Mouse (Mus musculus) bone marrow, adult 2 months (tissue): ENCODE data around the gene Tbxas1. TPM values are rescaled to one million over a fixed set of nuclear protein-coding genes. Genes with fewer than 3 reads are reported as not detected.

Experiments used
- H3K27ac ChIP-seq: fragments of 200-500 bp; 2 replicates; pipeline ENCODE4 v1.5.1; 2012; ENCODE audit warnings: low read depth, mild to moderate bottlenecking, control low read depth, inconsistent platforms, low read length; ENCODE audit not compliant: control insufficient read depth, poor library complexity, insufficient read depth
- H3K4me1 ChIP-seq: fragments of 200-500 bp; 2 replicates; pipeline ENCODE4 v1.6.1; 2011; ENCODE audit warnings: low read length; ENCODE audit not compliant: control insufficient read depth, insufficient read depth
- H3K4me3 ChIP-seq: fragments of 200-500 bp; replicated peaks from 2 replicates; pipeline ENCODE3; 2011; ENCODE audit warnings: mild to moderate bottlenecking, low read depth, low read length, control low read depth; ENCODE audit not compliant: control insufficient read depth
- CTCF ChIP-seq: fragments of 200-500 bp; IDR thresholded peaks from 2 replicates; pipeline ENCODE4 v1.5.1; 2011; ENCODE audit warnings: low read length, control low read depth; ENCODE audit not compliant: control insufficient read depth, insufficient read depth
- POLR2A ChIP-seq: fragments of 200-500 bp; IDR thresholded peaks from 2 replicates; pipeline ENCODE4 v1.6.1; 2011; ENCODE audit warnings: low read depth, mild to moderate bottlenecking, control low read depth, low read length, borderline replicate concordance; ENCODE audit not compliant: control insufficient read depth
- WGBS: fragments of 180-500 bp; shearing (Covaris S2); methylation state at CpG from one replicate; pipeline ENCODE4 v1.1.7; 2018; 5-methylcytosine and 5-hydroxymethylcytosine counted together
- polyA plus RNA-seq: library from polyadenylated mRNA; stranded (reverse); fragments of >200 nt; gene quantifications from 2 replicates; pipeline ENCODE4 v1.2.4, GENCODE M21; 2011; ENCODE audit warnings: low replicate concordance; ENCODE audit not compliant: missing spikeins, insufficient read depth, insufficient read length

Gene Tbxas1
- polyA plus RNA-seq, 1 experiment, result 59.7 TPM

GRCm38 (mm10) chr6:38835217-38835616 is 40.0 kb upstream of the Tbxas1 start:
- H3K4me1 ChIP-seq, result peaks cover 4% of the 10 kb centered on the region; the same call in 1 of the 2 replicates
- no peak overlapping the region for H3K4me3 ChIP-seq

DNA sequence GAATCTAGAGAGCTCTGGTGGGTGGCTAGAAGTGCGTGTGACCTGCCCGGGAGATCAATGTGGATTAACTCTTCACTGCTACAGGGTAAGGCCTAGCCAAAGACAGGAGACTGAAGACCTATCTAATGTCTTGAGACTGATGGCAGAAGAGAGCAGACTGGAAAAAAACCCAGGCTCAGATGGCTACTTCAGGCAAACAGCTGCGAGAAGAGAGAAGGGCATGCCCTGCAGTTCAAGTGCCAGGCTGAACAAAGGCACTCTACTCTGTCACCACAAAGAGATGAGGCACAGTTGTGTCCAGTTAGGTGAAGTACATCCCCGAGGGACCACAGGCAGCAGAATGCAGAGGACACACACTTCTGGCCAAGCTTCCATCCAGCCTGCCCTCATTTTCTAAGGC is 37.1 kb upstream of the Tbxas1 start:
- TF ChIP-seq POLR2A, result no peak
- TF ChIP-seq CTCF, result no peak
- Histone ChIP-seq H3K27ac (no peak overlapping the region), H3K4me3 (no peak overlapping the region), H3K4me1 (peaks cover 4% of the 10 kb centered on the region)
- WGBS, result 89% methylated on average over 4 of the region's 4 CpGs

More at GRCm38 (mm10) chr6:38835217-38835616, 40.0 kb upstream of the Tbxas1 start:
- TF ChIP-seq POLR2A (no peak), CTCF (no peak)
- WGBS, result 46% methylated on average over 1 of the region's 1 CpGs
- H3K27ac ChIP-seq, result no peak overlapping the region

DNA sequence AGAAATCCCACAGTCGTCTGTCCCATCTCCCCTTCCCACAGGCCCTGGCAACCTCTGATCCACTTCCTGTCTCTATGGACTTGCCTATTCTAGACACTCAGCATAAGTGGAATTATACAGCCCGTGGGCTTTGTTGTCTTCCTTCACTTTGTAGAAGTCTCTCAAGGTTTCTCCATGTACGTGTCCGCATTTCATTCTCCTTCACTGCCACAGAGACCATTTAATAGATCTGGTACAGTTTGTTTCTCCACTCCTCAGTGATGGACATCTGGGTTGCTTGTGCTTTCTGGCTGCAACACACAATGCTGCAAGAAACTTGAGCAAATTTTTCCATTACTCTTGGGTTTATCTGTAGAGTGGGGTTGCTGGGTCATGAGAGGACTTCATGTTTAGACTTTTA is 35.3 kb upstream of the Tbxas1 start:
- Histone ChIP-seq H3K4me3 (no peak overlapping the region), H3K27ac (no peak overlapping the region), H3K4me1 (peaks cover 2% of the 10 kb centered on the region; the same call in 1 of the 2 replicates)
- 85% methylated on average over 4 of the region's 4 CpGs for WGBS
- TF ChIP-seq POLR2A (no peak), CTCF (no peak)

GRCm38 (mm10) chr6:38840380-38840779 is 34.8 kb upstream of the Tbxas1 start:
- Histone ChIP-seq H3K4me1 (peaks cover 2% of the 10 kb centered on the region; the same call in 1 of the 2 replicates), H3K27ac (no peak overlapping the region), H3K4me3 (no peak overlapping the region)
- 91% methylated on average over 2 of the region's 2 CpGs for WGBS
- TF ChIP-seq POLR2A, result no peak

DNA sequence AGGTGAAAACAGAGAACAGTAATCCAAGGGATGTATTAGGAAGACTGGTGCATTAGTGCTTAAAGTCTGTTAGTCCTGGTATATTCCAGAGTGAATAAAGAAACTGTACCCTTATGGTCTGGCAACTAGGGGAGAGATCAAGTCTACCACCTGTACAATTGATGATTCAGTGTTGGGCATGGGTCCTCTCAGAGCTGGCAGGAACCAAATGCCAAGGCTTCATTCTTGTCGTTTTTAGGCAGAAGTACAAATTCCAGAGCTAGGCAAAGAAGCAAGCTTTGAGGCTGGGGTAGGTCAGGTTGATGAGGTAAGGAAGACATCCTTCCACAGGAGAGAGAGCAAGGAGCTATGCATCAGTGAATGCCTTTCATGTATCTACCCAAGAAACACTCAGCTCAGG is 34.4 kb upstream of the Tbxas1 start:
- 74% methylated on average over 1 of the region's 1 CpGs for WGBS
- H3K4me1 ChIP-seq, result peaks cover 2% of the 10 kb centered on the region; the same call in 1 of the 2 replicates
- H3K27ac ChIP-seq, result no peak overlapping the region
- H3K4me3 ChIP-seq, result no peak overlapping the region
- TF ChIP-seq CTCF, result no peak
- no peak for TF ChIP-seq POLR2A

DNA sequence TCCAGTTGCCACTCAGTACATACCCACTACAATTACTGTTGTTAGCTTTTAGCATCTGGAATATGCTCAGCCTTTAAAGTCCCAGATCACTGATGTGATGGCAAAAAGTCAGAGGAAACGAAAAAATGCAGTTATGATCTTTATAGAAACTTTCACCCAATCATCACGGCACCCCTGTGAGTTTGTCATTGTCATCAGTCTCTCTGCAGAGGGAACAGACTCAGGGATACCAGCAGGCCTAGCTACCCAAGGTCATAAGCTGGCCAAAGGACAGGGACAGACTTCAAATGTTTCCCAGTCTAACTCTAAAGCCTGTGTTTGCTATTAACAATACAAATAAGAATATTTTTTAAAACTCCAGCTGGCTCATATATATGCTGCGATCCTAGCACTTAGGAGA is 33.7 kb upstream of the Tbxas1 start:
- Histone ChIP-seq H3K27ac (no peak overlapping the region), H3K4me3 (no peak overlapping the region), H3K4me1 (peaks cover 2% of the 10 kb centered on the region; the same call in 1 of the 2 replicates)
- TF ChIP-seq POLR2A (no peak), CTCF (no peak)
- 85% methylated on average over 3 of the region's 3 CpGs for WGBS

DNA sequence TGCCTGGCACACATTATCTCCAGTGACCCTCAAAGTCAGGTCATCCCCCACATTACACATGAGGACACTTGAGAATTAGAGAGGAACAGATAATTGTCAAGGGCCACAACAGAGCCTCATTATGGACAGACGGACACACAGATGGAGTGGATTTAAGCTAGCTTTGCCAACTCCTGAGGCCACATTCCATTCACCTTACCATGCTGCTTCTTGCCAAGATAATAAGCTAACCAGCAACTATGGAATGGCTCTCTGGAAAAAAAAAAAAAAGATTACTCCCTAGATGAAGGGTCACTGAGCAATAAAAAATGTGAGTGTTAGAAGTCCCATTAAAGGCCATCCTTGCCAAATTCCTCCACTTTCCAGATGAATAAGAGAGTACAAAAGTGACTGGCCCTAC is 30.1 kb upstream of the Tbxas1 start:
- TF ChIP-seq POLR2A (no peak), CTCF (no peak)
- Histone ChIP-seq H3K4me1 (peaks cover 3% of the 10 kb centered on the region), H3K27ac (no peak overlapping the region), H3K4me3 (no peak overlapping the region)
- WGBS, result 85% methylated on average over 1 of the region's 1 CpGs

GRCm38 (mm10) chr6:38845876-38846275 is 29.3 kb upstream of the Tbxas1 start:
- no peak for TF ChIP-seq POLR2A
- no peak for TF ChIP-seq CTCF
- Histone ChIP-seq H3K4me3 (no peak overlapping the region), H3K27ac (no peak overlapping the region), H3K4me1 (peaks cover 1% of the 10 kb centered on the region; the same call in 1 of the 2 replicates)
- WGBS, result 90% methylated on average over 5 of the region's 5 CpGs

- Histone ChIP-seq H3K4me1 (peaks cover 1% of the 10 kb centered on the region; the same call in 1 of the 2 replicates), H3K27ac (no peak overlapping the region), H3K4me3 (no peak overlapping the region)
- no peak for TF ChIP-seq POLR2A
- no peak for TF ChIP-seq CTCF
- 63% methylated on average over 6 of the region's 6 CpGs for WGBS
Observed at GRCm38 (mm10) chr6:38846330-38847195, 28.6 kb upstream of the Tbxas1 start.
